Mouse (Mus musculus) testis, adult 2 months (tissue): ENCODE results near the gene Anapc4. TPM values are rescaled to one million over a fixed set of nuclear protein-coding genes. Genes with fewer than 3 reads are reported as not detected.

Source experiments
- H3K27ac ChIP-seq: fragments of 200-500 bp; 2 replicates; pipeline ENCODE4 v1.5.1; 2012; ENCODE audit warnings: low read depth, low read length; ENCODE audit not compliant: control insufficient read depth, insufficient read depth
- H3K27me3 ChIP-seq: fragments of 200-500 bp; 2 replicates; pipeline ENCODE4 v1.6.1; 2012; ENCODE audit warnings: mild to moderate bottlenecking, low read length, moderate library complexity; ENCODE audit not compliant: control insufficient read depth, insufficient read depth
- H3K36me3 ChIP-seq: fragments of 200-500 bp; 2 replicates; pipeline ENCODE4 v1.6.1; 2012; ENCODE audit warnings: mild to moderate bottlenecking, low read length; ENCODE audit not compliant: control insufficient read depth, insufficient read depth
- H3K4me1 ChIP-seq: fragments of 200-500 bp; 2 replicates; pipeline ENCODE4 v1.6.1; 2012; ENCODE audit warnings: low read length; ENCODE audit not compliant: control insufficient read depth, insufficient read depth
- H3K4me3 ChIP-seq: fragments of 200-500 bp; 2 replicates; pipeline ENCODE4 v1.5.1; 2012; ENCODE audit warnings: low read depth, mild to moderate bottlenecking, low read length, moderate library complexity, mixed read lengths; ENCODE audit not compliant: control insufficient read depth
- CTCF ChIP-seq: fragments of 200-500 bp; IDR thresholded peaks from 2 replicates; pipeline ENCODE4 v1.5.1; 2012; ENCODE audit warnings: low read depth, mild to moderate bottlenecking, inconsistent platforms, low read length, moderate library complexity; ENCODE audit not compliant: control insufficient read depth, insufficient read depth, insufficient replicate concordance
- POLR2A ChIP-seq: fragments of 200-500 bp; IDR thresholded peaks from 2 replicates; pipeline ENCODE4 v1.6.1; 2012; ENCODE audit warnings: low read depth, mild to moderate bottlenecking, inconsistent platforms, low read length, moderate library complexity; ENCODE audit not compliant: control insufficient read depth
- polyA plus RNA-seq: library from polyadenylated mRNA; depleted of rRNA; stranded (reverse); fragments of >200 nt; gene quantifications from 2 replicates; pipeline ENCODE4 v1.2.3, GENCODE M21; 2012; rRNA removed

Anapc4 gene
- polyA plus RNA-seq, 1 experiment: 22.4 TPM

DNA sequence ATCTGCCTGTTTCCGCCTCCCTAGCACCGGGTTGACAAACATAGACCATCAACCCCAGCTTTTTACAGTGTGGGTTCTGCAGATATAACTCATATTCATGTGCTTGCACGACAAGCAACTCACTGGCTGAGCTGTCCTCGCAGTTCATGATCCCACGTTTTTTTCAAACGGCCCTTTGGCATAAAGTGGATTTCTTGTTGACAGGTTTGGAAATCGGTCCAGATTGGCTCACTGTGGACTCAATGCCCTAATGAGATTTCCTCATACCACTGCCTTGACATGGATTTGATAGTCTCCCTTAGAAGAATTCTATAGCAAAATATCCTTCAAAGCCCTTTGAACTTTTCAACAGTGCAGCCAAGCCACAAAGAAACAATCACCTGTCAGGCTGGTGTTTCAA lies 79.9 kb downstream of the Anapc4 start:
- Histone ChIP-seq H3K27me3 (no peaks in the 10 kb centered on the region), H3K4me3 (no peak overlapping the region), H3K36me3 (no peaks in the 10 kb centered on the region), H3K4me1 (peaks cover 3% of the 10 kb centered on the region; the same call in 1 of the 2 replicates), H3K27ac (no peak overlapping the region)
- no peak for TF ChIP-seq CTCF
- TF ChIP-seq POLR2A: no peak

DNA sequence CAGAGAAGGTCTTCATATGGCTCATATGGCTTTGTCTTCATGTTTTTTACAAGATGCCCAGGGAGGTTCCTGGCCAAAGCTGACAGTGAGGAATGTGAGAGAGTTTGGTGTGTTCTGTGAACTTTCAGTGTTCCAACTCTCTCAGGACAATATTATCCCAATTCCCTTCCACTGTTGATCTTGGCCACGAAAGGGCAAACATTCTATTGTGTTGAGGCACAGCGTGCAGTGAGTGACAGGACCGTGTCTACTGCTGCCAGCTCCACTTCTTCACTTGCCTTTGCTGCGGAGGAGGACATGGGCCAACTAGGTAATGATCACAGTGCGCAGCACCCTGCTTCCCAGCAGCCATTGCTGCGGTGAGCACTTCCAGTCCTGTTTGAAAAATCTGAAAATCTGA lies 82.4 kb downstream of the Anapc4 start:
- Histone ChIP-seq H3K4me3 (no peak overlapping the region), H3K27ac (no peak overlapping the region), H3K36me3 (no peaks in the 10 kb centered on the region), H3K27me3 (no peaks in the 10 kb centered on the region), H3K4me1 (no peaks in the 10 kb centered on the region)
- TF ChIP-seq POLR2A (no peak), CTCF (no peak)

Other genes starting within 250 kb of the Anapc4 start
- 6.1 and 6.9 TPM in 2 replicates for gene Sepsecs, start 164.3 kb upstream of the Anapc4 start, polyA plus RNA-seq
- gene Pi4k2b, start 92.4 kb upstream of the Anapc4 start, polyA plus RNA-seq: 65.9 and 78.2 TPM in 2 replicates
- gene Zcchc4, start 58.6 kb upstream of the Anapc4 start, polyA plus RNA-seq: 3.9 and 4.1 TPM in 2 replicates
- gene Slc34a2, start 204.1 kb downstream of the Anapc4 start, polyA plus RNA-seq: 40.3 and 42.3 TPM in 2 replicates